Mouse (Mus musculus) frontal cortex, adult (tissue): ENCODE measurements around the gene Josd2.

Experiments used
- ATAC-seq: cut with Nextera tagmentation; 2 replicates; pipeline ENCODE4 v1.9.2; 2017; ENCODE audit warnings: mild to moderate bottlenecking, moderate library complexity, mixed read lengths; ENCODE audit not compliant: low TSS enrichment

The Josd2 gene

GRCm38 (mm10) chr7:44471880-44472557, 4.2 kb downstream of the Josd2 start:
- no peak for ATAC-seq

- ATAC-seq, result no peak
Observed at GRCm38 (mm10) chr7:44472558-44472885, 4.7 kb downstream of the Josd2 start.

- no peak for ATAC-seq
Observed at GRCm38 (mm10) chr7:44472961-44473646, 5.3 kb downstream of the Josd2 start.

DNA sequence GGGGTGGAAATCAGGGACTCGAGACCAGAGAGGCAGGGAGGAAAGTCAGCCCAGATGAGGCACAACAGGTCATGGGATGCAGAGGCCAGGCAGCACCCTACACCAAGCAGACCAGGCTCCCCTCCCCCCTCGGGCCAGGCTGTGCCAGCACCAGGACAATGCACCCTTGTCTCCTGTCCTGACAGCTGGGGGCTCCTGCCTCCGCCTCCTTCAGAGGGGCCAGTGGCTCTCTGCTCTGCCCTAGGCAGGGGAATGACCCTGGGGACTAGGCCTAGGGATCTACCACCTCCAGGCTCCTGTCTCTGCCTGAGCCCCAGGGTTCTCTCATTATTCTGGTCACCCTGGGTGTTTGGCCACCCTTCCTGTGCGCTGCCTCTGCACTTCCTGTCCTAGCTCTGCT, 6.6 kb downstream of the Josd2 start:
- ATAC-seq, result peak; percentile 68

- 0 out of 2 replicates have a peak, but pooled peaks have one; percentile 18 for ATAC-seq
Observed at GRCm38 (mm10) chr7:44475046-44475614, 7.3 kb downstream of the Josd2 start.

- no peak for ATAC-seq
Observed at GRCm38 (mm10) chr7:44482836-44483435, 15.2 kb downstream of the Josd2 start.

GRCm38 (mm10) chr7:44484109-44484508, 16.3 kb downstream of the Josd2 start:
- ATAC-seq, result no peak

DNA sequence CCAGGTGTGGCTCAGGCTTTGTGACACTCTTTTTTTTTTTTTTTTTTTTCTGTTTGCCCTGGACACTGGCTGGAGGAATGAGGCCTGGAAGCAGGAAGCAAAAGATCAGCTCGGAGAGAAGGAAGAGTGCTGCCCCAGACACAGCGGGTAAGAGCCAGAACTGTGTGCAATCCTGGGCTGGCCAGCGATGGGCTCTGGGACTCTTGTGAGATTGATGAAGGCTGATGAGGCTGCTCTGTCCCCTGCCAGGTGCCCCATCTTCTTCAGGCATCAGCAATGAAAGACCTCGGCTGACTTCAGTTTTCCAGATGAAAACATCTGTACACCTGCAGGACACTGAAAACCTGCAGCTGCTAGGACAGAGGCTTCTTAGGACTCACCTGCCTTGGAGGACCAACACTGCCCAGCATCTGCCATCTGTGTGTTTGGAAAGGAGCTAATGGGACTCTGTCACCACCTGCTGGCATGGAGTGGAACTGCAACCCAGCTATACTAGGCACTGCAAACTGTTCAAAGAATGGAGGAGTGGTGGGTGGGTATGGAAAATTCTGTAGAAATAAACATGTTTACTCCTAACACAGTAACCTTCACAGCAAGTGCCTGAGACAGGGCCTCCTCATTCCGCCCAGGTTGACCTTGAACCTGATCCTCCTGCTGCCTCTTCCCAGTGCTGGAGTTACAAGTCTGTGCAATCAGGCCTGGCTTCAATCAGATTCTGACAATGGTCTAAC, 17.2 kb downstream of the Josd2 start:
- ATAC-seq, result peak; percentile 53; the same call in 1 of the 2 replicates

DNA sequence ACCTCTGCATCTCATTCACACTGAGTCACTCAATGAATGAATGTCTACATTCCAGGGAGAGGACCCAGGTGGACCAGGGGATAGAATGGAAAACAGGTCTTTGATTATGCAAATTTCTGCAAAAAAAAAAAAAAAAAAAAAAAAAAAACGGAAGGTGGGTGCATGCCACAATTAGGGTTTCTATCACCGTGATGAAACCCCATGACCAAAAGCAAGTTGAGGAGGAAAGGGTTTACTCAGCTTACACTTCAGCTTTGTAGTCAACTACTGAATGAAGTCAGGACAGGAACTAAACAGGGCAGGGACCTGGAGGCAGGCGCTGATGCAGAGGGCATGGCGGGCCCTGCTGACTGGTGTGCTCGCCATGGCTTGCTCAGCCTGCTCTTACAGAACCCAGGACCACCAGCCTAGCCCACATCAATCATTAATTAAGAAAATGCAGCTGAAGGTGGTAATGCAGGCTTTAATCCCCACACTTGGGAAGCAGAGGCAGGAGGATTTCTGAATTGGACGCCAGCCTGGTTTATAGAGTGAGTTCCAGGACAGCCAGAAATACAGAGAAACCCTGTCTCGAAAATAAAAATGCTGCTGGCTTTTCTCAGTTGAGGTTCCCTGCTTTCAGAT, 17.9 kb downstream of the Josd2 start:
- no peak for ATAC-seq

DNA sequence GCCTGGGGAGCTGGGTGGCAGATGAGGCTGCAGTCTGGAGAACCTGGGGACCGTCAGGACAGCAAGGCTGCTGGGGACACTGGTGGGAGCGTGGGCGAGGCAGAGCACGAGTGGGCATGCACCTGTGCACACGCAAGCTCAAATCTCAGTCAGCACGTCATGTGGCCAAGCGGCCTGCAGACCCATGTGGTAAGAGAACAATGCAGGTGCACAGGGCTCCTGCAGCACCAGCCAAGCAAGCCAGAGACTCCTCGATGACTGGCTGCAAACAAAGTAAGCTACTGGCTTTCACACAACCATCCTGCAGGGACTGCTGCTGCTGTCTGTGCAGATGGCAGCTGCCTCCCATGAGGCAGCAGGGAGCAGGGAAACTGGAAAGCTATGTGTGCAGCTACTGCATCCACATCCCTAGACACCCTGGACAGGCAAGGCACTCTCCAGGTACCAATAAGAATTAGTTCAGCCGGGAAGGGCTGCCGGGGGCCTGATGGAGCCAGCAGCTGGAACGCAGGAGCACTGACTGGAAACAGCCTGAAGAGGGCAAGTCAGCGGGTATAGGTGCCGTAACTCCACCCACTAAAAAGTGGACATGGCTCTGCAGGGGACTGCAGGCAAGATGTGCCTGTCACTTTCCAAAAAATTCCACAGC, 19.3 kb downstream of the Josd2 start:
- peak; percentile 62 for ATAC-seq

GRCm38 (mm10) chr7:44487936-44488335, 20.2 kb downstream of the Josd2 start:
- ATAC-seq, result no peak

DNA sequence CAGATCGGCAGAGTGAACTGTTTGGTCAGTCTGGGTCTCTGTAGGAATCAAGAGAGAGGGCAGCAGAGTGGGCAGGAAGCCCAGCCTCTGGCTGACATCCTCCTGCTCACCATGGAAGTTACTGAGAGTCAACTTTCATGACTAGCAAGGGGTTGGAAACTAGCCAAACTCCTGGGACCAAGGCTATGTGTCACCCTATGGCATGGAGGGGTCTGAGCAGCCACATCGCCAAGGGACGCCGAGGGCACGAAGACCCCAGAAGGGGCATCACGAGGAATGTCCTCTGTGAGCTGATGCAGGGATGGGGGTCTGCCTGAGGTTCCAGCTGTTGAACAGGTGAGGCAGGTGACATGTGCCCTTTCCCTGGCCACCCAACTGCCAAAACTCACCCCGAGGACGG, 20.8 kb downstream of the Josd2 start:
- ATAC-seq, result no peak

DNA sequence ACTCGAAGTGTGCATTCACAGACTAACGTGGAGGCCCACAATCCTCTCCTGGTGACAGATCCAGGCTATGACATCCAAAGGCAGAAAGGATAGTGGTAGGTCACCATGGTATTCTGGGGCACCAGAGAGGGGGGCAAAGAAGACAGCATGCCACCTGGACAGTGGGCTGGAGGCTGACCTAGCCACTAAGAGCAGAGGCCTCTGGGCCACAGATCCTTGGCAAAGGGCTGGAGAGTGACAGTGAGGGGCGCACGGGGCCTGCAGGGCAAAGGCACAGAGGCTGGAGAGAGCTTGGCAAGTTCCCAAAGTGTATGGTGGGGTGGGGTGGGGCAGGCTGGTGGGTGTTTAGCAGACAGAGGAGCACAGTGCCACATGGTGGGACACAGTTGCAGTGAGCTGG, 22.5 kb downstream of the Josd2 start:
- no peak for ATAC-seq

DNA sequence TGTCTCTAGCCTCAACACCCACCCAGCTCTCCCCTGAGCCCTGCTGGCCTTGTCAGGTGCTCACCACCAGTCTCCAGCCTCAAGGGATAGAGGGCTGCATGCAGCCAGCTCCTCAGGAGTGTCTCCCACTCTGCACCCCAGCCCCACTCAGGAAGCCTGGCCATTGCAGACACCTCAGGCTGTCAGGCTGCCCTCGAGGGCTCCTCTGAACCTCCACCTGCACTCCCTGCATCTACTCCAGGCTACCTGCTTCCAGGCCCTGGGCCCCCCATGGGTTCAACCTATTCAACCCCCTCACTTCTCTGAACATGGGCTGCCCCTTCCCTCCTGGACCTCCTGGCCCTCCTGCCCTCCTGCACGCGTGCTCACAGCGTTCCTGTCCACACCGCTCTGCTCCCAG, 23.6 kb downstream of the Josd2 start:
- no peak for ATAC-seq

DNA sequence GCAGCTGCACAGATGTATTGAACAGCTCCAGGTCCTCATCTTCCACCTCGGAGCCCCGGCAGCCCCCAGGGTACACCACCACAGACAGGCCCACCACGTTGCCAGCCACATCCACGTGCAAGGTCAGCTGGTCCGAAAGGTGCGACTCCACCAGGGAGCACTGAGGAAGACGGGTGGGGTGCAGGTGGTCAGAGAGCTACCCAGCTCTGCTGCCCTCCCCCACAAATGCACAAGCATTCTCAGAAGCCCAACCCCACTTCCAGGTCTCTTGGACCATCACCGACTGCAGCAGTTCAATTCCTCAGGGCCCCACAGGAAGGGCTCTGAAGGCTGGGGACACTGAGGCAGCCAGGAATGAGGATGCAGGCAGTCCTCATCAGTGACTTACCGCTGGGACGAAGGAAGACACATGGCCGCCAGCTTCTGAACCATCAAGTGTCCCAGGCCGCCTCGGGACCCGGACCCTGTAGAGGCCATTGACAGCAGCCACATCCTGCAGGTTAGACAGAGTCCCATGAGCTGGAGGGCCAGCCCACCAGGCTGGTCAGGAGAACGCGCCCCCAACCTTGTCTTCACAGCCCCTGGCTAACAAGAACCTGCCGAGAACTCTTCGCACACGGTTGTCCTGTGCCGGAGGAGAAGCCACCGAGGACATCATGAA, 24.5 kb downstream of the Josd2 start:
- ATAC-seq, result no peak

DNA sequence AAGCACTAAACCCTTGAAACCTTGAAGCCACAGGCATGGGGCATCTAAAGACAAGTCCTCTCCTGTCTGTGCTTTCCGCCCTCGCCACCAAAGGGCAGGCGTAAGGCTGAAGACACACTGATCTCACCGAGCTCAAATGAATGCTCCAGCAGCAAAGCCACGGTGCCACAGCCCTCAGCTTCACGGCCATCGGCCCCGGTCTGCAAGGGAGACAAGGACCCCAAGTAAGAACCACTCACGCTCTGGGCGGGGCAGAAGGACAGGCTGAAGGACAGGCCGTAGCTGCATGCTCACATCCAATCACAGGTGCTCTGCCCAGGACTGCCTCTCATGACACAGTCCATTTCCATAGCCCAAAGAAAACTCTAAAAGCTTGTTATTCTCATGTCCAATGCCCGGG, 26.9 kb downstream of the Josd2 start:
- no peak for ATAC-seq

GRCm38 (mm10) chr7:44495086-44495485, 27.3 kb downstream of the Josd2 start:
- no peak for ATAC-seq

GRCm38 (mm10) chr7:44495992-44496770, 28.4 kb downstream of the Josd2 start, which contains the start of the genes Emc10 and Fam71e1:
TSS of gene Emc10 (minus strand) at chr7:44496529.
TSS of gene Fam71e1 (plus strand) at chr7:44496581.
- peak; percentile 92 for ATAC-seq

DNA sequence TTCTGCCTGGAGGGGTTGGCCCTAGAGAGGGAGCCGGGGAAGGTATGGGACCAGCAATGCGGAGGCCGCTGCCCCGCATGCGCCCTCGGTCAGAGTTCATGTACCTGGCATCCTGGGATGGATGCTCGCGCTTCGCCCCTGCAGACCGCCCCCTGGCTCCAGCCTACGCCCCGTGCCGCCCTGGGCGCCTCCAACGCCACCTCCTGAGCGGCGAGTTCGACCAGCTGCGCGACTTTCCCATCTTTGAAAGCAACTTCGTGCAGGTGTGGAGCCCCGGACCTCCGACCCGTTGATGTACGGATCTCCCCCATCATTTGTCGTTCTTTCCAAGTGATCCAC, 29.0 kb downstream of the Josd2 start:
- ATAC-seq, result no peak
